In the genomic region with DNA sequence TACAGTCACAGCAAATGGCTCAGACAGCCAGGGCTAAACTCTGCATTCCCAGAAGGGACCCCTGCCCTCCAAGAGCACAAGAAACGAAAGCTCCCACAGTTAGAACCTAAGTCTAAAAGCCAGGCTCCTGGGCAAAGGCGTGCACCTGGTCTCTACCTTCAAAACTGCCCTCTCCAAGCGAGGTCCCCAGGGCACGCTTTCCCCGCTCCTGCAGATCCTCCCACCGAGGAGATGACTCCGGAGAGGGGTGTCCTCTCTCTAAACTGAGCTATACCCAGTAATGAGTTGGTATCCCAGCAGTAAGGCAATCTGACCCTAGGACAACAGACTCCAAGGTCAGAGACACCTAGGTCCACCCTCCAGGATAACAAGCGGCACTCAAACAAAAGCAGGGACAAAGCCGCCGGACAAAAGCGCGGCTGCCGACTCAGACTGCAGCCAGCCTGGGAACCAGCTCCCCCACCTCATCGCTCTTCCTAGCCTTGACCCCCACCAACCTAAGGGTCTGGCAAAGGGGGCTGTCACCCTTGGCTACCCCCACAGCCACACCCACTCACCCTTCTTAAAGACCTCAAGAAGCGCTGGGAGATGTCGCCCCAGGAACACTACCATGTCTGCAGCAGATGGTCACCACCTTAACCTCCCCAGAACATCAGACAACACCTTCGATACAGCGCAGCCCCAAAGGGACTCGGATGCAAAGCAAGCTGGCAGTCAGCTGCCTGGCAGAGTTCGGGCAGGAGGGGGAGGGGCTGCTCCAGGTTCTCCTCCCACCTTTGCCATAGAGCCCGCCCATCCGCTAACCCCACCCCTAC, we compare ENCODE assay signal across 8 mouse cellular contexts. TPM values are rescaled to one million over a fixed set of nuclear protein-coding genes. Genes with fewer than 3 reads are reported as not detected.
DNase-seq lines count a peak whose midpoint lies in the region; ATAC-seq lines count a peak whose summit lies in the region.

No protein-coding gene starts in this region.

- H3K27ac ChIP-seq in heart, embryonic 12.5 days (ENCODE audit: poor library complexity, severe bottlenecking), result no peak overlapping the region
- peak overlapping the region; percentile 45; the same call in 1 of the 2 replicates for H3K27ac ChIP-seq in intestine, embryonic 15.5 days
- peak overlapping the region; percentile 70 for H3K27ac ChIP-seq in midbrain, embryonic 15.5 days

- H3K36me3 ChIP-seq in heart, embryonic 12.5 days, result no peaks in the 10 kb centered on the region
- H3K36me3 ChIP-seq in intestine, embryonic 15.5 days, result peaks cover 12% of the 10 kb centered on the region; the same call in 1 of the 2 replicates
- H3K36me3 ChIP-seq in midbrain, embryonic 15.5 days (replicated peaks), result no peaks in the 10 kb centered on the region; the same call in 1 of the 2 replicates

- ATAC-seq in heart, embryonic 12.5 days (ENCODE audit: insufficient number of reproducible peaks, low FRiP score), result no peak
- ATAC-seq in intestine, embryonic 15.5 days, result no peak
- peak; percentile 13; the same call in 1 of the 2 replicates for ATAC-seq in midbrain, embryonic 15.5 days (replicated peaks)

- peaks cover 99% of the 10 kb centered on the region for H3K27me3 ChIP-seq in heart, embryonic 12.5 days (replicated peaks)
- 0 out of 2 replicates have a peak, but pooled peaks cover 3% of the 10 kb centered on the region for H3K27me3 ChIP-seq in intestine, embryonic 15.5 days (replicated peaks)
- H3K27me3 ChIP-seq in midbrain, embryonic 15.5 days (replicated peaks), result no peaks in the 10 kb centered on the region

- peaks cover 42% of the 10 kb centered on the region for H3K4me1 ChIP-seq in heart, embryonic 12.5 days (replicated peaks)
- H3K4me1 ChIP-seq in intestine, embryonic 15.5 days (replicated peaks), result peaks cover 47% of the 10 kb centered on the region
- peaks cover 45% of the 10 kb centered on the region for H3K4me1 ChIP-seq in midbrain, embryonic 15.5 days

- intact Hi-C loops in heart, postnatal 14 days (cut with DNase I), result no loop called here

- 10% methylated on average over 22 of the region's 22 CpGs for WGBS in heart, embryonic 12.5 days
- WGBS in intestine, embryonic 15.5 days, result 17% methylated on average over 22 of the region's 22 CpGs
- 7% methylated on average over 22 of the region's 22 CpGs for WGBS in midbrain, embryonic 15.5 days

- peak overlapping the region; percentile 28; the same call in 1 of the 2 replicates for H3K4me3 ChIP-seq in heart, embryonic 12.5 days
- H3K4me3 ChIP-seq in intestine, embryonic 15.5 days (replicated peaks), result peak overlapping the region; percentile 15
- H3K4me3 ChIP-seq in midbrain, embryonic 15.5 days, result peak overlapping the region; percentile 56

- no peak for DNase-seq in heart, postnatal 14 days
- DNase-seq in cerebellum, postnatal 14 days, result peak; percentile 78 to 84
- no peak for DNase-seq in adipocyte (ENCODE audit: low spot score)
- no peak for DNase-seq in thymus, postnatal 14 days
- no peak for DNase-seq in heart, adult 9 months (ENCODE audit: low spot score in 2 of 2)

- peak overlapping the region; percentile 59 for H3K4me2 ChIP-seq in heart, embryonic 12.5 days
- peak overlapping the region; percentile 54 for H3K4me2 ChIP-seq in intestine, embryonic 15.5 days (replicated peaks)
- H3K4me2 ChIP-seq in midbrain, embryonic 15.5 days, result peak overlapping the region; percentile 66

- H3K9ac ChIP-seq in heart, embryonic 12.5 days, result peak overlapping the region; percentile 50; the same call in 1 of the 2 replicates
- peak overlapping the region; percentile 14 for H3K9ac ChIP-seq in intestine, embryonic 15.5 days
- H3K9ac ChIP-seq in midbrain, embryonic 15.5 days, result peak overlapping the region; percentile 61

- H3K9me3 ChIP-seq in heart, embryonic 12.5 days (replicated peaks), result no peaks in the 10 kb centered on the region
- H3K9me3 ChIP-seq in intestine, embryonic 15.5 days, result no peaks in the 10 kb centered on the region
- H3K9me3 ChIP-seq in midbrain, embryonic 15.5 days, result no peaks in the 10 kb centered on the region

RNA-seq across cellular contexts. Expression of gene C77080, which starts 33.8 kb away (rescaled TPM):
- 1.2 and 1.6 TPM in 2 replicates for polyA plus RNA-seq in heart, embryonic 12.5 days (2016; fragmentation: Nextera tagmentation; extraction: Ambion mirVana)
- 1 to 10 TPM; 4.8 to 5.7 TPM for total RNA-seq in heart, postnatal 14 days (2021)
- 9.7 and 10.3 TPM in 2 replicates for polyA plus RNA-seq in intestine, embryonic 15.5 days (2015; fragmentation: Nextera tagmentation; extraction: Ambion mirVana)
- polyA plus RNA-seq in midbrain, embryonic 15.5 days (2015; fragmentation: Nextera tagmentation; extraction: Ambion mirVana), result 9.4 and 9.7 TPM in 2 replicates

RNA-seq across cellular contexts. Expression of gene Yars, which starts 37.8 kb away (rescaled TPM):
- polyA plus RNA-seq in heart, embryonic 12.5 days (2016; fragmentation: Nextera tagmentation; extraction: Ambion mirVana), result 49.3 and 55.8 TPM in 2 replicates
- total RNA-seq in heart, postnatal 14 days (2021), result 10 to 100 TPM; 26.5 to 30.5 TPM
- polyA plus RNA-seq in intestine, embryonic 15.5 days (2015; fragmentation: Nextera tagmentation; extraction: Ambion mirVana), result 94.2 and 97.2 TPM in 2 replicates
- polyA plus RNA-seq in midbrain, embryonic 15.5 days (2015; fragmentation: Nextera tagmentation; extraction: Ambion mirVana), result 114 and 116 TPM in 2 replicates

RNA-seq across cellular contexts. Expression of gene S100pbp, which starts 37.9 kb away (rescaled TPM):
- polyA plus RNA-seq in heart, embryonic 12.5 days (2016; fragmentation: Nextera tagmentation; extraction: Ambion mirVana), result 21.3 and 22.6 TPM in 2 replicates
- total RNA-seq in heart, postnatal 14 days (2021), result 10 to 100 TPM; 16.7 to 17.7 TPM
- 12.5 and 14.5 TPM in 2 replicates for polyA plus RNA-seq in intestine, embryonic 15.5 days (2015; fragmentation: Nextera tagmentation; extraction: Ambion mirVana)
- 21.8 and 24.4 TPM in 2 replicates for polyA plus RNA-seq in midbrain, embryonic 15.5 days (2015; fragmentation: Nextera tagmentation; extraction: Ambion mirVana)

Comparison
In these comparisons a context has a peak if more than half of its experiments do, and no peak if none do; other contexts are left out.
1. DNase-seq: peak in cerebellum, postnatal 14 days (2 of 2); none in heart, postnatal 14 days (0 of 2), adipocyte (single experiment), thymus, postnatal 14 days (single experiment) and heart, adult 9 months (0 of 2).
2. Peak in every context shown above with its lines, with median percentiles within 50 percentile points of each other: H3K4me2 ChIP-seq, H3K4me3 ChIP-seq and H3K9ac ChIP-seq.